Mouse (Mus musculus) heart, adult 2 months (tissue): Measurements from ENCODE around the gene Rpl6.

Source experiments
- CTCF ChIP-seq: fragments of 200-600 bp; IDR thresholded peaks from 2 replicates; pipeline ENCODE4 v1.8.1; 2022; ENCODE audit warnings: antibody characterized with exemption, mild to moderate bottlenecking, moderate library complexity
- POLR2A ChIP-seq: fragments of 200-500 bp; IDR thresholded peaks from 2 replicates; pipeline ENCODE4 v1.6.1; 2011; ENCODE audit warnings: mild to moderate bottlenecking, low read depth, low read length, control low read depth; ENCODE audit not compliant: insufficient read depth

GRCm38 (mm10) chr5:121233726-121234125 is 29.4 kb downstream of the Rpl6 start:
- no peak for TF ChIP-seq POLR2A
- TF ChIP-seq CTCF, result no peak
